Mouse (Mus musculus) kidney, embryonic 15.5 days (tissue): ENCODE data around the gene Notum. TPM values are rescaled to one million over a fixed set of nuclear protein-coding genes. Genes with fewer than 3 reads are reported as not detected.

Experiments
- ATAC-seq: fragments of 200-750 bp; cut with Nextera tagmentation; replicated peaks from 2 replicates; pipeline ENCODE4 v1.8.0; 2017; ENCODE audit warnings: moderate TSS enrichment; ENCODE audit not compliant: low FRiP score
- H3K27ac ChIP-seq: fragments of 300-500 bp; sonication (generic); 2 replicates; pipeline ENCODE4 v1.5.1; 2015; ENCODE audit warnings: mild to moderate bottlenecking, inconsistent platforms
- H3K27me3 ChIP-seq: fragments of 300-500 bp; sonication (generic); 2 replicates; pipeline ENCODE4 v1.6.1; 2015; ENCODE audit warnings: inconsistent platforms
- H3K36me3 ChIP-seq: fragments of 300-500 bp; sonication (generic); 2 replicates; pipeline ENCODE4 v1.6.1; 2015; ENCODE audit warnings: inconsistent platforms
- H3K4me1 ChIP-seq: fragments of 300-500 bp; sonication (generic); 2 replicates; pipeline ENCODE4 v1.6.1; 2015; ENCODE audit warnings: inconsistent platforms
- H3K4me2 ChIP-seq: fragments of 300-500 bp; sonication (generic); 2 replicates; pipeline ENCODE4 v1.6.1; 2015; ENCODE audit warnings: moderate library complexity, mild to moderate bottlenecking, inconsistent platforms
- H3K4me3 ChIP-seq: fragments of 300-500 bp; sonication (generic); replicated peaks from 2 replicates; pipeline ENCODE4 v1.5.1; 2015; ENCODE audit warnings: mild to moderate bottlenecking, inconsistent platforms
- H3K9ac ChIP-seq: fragments of 300-500 bp; sonication (generic); 2 replicates; pipeline ENCODE4 v1.6.1; 2015; ENCODE audit warnings: mild to moderate bottlenecking, inconsistent platforms
- H3K9me3 ChIP-seq: fragments of 300-500 bp; sonication (generic); replicated peaks from 2 replicates; pipeline ENCODE4 v1.6.1; 2016; ENCODE audit warnings: inconsistent platforms
- WGBS: fragments of 180-500 bp; shearing (Covaris S2); methylation state at CpG from one replicate; pipeline ENCODE4 v1.1.7; 2015; ENCODE audit warnings: mixed read lengths; 5-methylcytosine and 5-hydroxymethylcytosine counted together
- polyA plus RNA-seq: library from polyadenylated mRNA; unstranded; fragments of >200 nt; fragmentation: Nextera tagmentation; extraction: Ambion mirVana; gene quantifications from 2 replicates; pipeline ENCODE4 v1.2.1, GENCODE M21; 2015

The Notum gene
- polyA plus RNA-seq, 1 experiment from 2014 or later = 7.7 TPM

DNA sequence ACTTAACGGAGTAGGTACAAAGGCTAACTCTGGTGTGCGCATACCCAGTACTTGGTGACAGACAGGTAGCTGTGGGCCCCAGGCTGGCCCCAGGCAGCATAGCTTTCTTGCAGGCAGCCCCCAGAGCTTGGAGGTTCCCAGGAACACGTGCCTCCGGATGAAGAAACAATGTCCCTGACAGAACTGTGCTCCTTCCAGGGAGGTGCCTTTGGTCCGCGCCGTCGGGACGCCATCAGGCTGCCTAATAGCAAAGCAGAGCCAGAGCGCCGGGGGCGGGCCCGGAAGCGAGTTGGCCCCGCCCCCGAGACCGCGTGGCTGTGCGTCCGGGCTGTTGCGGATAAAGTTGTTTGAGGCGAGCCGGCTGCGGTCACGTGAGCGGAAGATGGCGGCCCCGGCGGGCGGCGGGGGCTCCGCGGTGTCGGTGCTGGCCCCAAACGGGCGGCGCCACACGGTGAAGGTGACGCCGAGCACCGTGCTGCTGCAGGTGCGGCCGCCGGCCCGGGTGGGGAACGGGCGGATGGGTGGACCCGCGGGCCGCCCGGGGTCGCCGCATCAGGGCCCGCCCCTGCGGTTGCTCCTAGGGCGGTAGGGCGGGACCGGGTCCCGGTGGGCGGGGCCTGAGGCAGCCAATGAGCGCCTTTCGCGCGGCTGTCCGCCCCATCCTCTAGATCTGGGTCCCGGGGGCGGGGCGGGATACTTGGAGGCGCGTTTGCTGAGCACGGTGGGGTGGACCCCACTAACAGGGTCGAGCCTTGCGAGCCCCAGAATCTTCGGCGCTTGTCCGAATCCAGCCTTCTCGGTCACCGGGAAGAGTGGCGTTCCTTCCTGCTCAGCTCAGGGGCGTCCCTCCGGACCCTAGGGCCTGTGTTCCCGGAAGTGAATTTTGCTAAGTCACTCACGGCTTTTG is 12.0 kb upstream of the Notum start, which contains the start of gene Aspscr1:
TSS of gene Aspscr1 (plus strand) at position 287 of the 907 bp plus-strand sequence.
- peak within 1 kb of the TSS; percentile 70 for H3K9ac ChIP-seq
- H3K4me2 ChIP-seq = peak within 1 kb of the TSS; percentile 83
- H3K27ac ChIP-seq = peak within 1 kb of the TSS; percentile 93
- ATAC-seq = peak; percentile 98
- H3K36me3 ChIP-seq = peaks cover 23% of the 10 kb centered on the region
- peaks cover 20% of the 10 kb centered on the region for H3K4me1 ChIP-seq
- H3K9me3 ChIP-seq = no peaks in the 10 kb centered on the region
- peak within 1 kb of the TSS; percentile 93 for H3K4me3 ChIP-seq
- WGBS = under 1% methylated on average over 79 of the region's 83 CpGs
- no peaks in the 10 kb centered on the region for H3K27me3 ChIP-seq

GRCm38 (mm10) chr11:120666617-120667016 is 5.6 kb upstream of the Notum start:
- ATAC-seq = no peak
- peaks cover 25% of the 10 kb centered on the region for H3K27me3 ChIP-seq
- WGBS = 8% methylated on average over 3 of the region's 3 CpGs
- H3K27ac ChIP-seq = no peak overlapping the region
- H3K9ac ChIP-seq = no peak overlapping the region
- peaks cover 4% of the 10 kb centered on the region; the same call in 1 of the 2 replicates for H3K4me1 ChIP-seq
- H3K36me3 ChIP-seq = no peaks in the 10 kb centered on the region
- no peak overlapping the region for H3K4me2 ChIP-seq
- H3K4me3 ChIP-seq = no peak overlapping the region
- H3K9me3 ChIP-seq = no peaks in the 10 kb centered on the region

DNA sequence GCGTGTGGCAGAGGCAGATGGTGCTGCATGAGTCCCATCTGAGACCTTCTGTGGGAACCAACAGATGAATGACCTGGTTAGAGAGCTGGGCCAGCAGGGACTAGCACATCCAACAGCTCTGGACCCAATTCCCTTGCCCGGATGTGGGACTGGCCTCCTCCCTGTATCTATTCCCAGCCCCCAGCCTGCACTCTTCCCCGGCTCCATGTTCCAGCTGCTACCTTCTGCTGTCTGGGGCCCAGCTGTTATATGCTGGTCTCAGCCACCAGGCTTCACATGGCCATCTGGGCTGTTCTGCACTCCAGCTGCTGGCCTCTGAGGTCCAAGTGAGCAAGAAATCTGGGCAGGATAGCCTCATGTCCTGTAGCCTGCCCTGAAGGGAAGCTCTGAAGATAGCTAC is 4.4 kb upstream of the Notum start:
- H3K4me3 ChIP-seq = no peak overlapping the region
- H3K27me3 ChIP-seq = peaks cover 37% of the 10 kb centered on the region
- no peak overlapping the region for H3K4me2 ChIP-seq
- H3K36me3 ChIP-seq = no peaks in the 10 kb centered on the region
- H3K9me3 ChIP-seq = no peaks in the 10 kb centered on the region
- H3K9ac ChIP-seq = no peak overlapping the region
- peaks cover 16% of the 10 kb centered on the region for H3K4me1 ChIP-seq
- H3K27ac ChIP-seq = no peak overlapping the region
- ATAC-seq = no peak
- 59% methylated on average over 3 of the region's 3 CpGs for WGBS

- no peak overlapping the region for H3K4me3 ChIP-seq
- H3K4me2 ChIP-seq = no peak overlapping the region
- no peak overlapping the region for H3K9ac ChIP-seq
- H3K9me3 ChIP-seq = no peaks in the 10 kb centered on the region
- peaks cover 54% of the 10 kb centered on the region for H3K27me3 ChIP-seq
- 94% methylated on average over 5 of the region's 5 CpGs for WGBS
- H3K27ac ChIP-seq = no peak overlapping the region
- no peak for ATAC-seq
- H3K36me3 ChIP-seq = no peaks in the 10 kb centered on the region
- peaks cover 32% of the 10 kb centered on the region for H3K4me1 ChIP-seq
These were observed 2.7 kb upstream of the Notum start for GRCm38 (mm10) chr11:120663714-120664113.

- no peaks in the 10 kb centered on the region for H3K9me3 ChIP-seq
- peaks cover 32% of the 10 kb centered on the region for H3K4me1 ChIP-seq
- ATAC-seq = no peak
- H3K4me2 ChIP-seq = no peak overlapping the region
- no peaks in the 10 kb centered on the region for H3K36me3 ChIP-seq
- H3K4me3 ChIP-seq = no peak overlapping the region
- H3K9ac ChIP-seq = no peak overlapping the region
- no peak overlapping the region for H3K27ac ChIP-seq
- peaks cover 63% of the 10 kb centered on the region for H3K27me3 ChIP-seq
- WGBS = 77% methylated on average over 6 of the region's 6 CpGs
These were observed 1.8 kb upstream of the Notum start for GRCm38 (mm10) chr11:120662759-120663158.

DNA sequence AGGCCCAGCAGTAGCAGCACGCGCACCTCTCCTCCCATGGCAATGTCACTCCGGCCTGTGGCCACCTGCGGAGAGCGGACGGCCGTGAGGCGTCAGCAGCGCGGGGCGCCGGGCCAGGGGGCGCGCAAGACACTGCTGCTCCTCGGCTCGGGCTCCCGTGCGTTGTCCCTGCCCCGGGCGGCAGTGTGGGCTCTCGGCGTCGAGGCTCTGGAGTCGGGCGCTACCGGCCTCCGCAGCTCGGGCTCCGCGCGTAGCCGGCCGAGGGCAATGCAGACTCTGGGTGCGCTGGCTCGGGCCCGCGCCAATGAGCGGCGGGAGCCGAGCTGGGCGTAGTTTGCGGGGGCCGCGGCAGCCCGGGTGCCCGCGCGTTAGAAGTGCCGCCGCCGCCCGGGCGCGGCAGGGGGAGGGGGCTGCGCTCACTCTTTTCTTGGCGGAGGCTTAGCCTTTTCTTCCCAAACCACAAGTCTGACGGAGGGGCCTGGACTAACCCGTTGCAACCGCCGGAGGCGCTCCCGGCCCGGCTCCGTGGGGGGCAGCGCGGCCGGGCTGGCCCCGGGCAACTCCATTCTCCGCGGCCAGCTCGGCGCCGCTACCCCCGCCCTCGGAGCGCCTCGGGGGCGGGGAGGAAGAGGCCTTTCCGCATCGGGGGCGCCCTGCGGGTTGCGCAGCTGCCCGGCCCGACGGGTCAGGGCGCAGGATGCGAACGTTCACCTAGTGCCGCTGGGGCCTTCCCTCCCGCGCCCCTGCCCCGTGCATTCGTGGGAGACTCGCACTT is 487 bp downstream of the Notum start:
- Histone ChIP-seq H3K4me3 (peak overlapping the region; percentile 51), H3K27ac (peak overlapping the region; percentile 18; the same call in 1 of the 2 replicates), H3K27me3 (peaks cover 79% of the 10 kb centered on the region), H3K9ac (peak overlapping the region; percentile 36), H3K4me2 (peak overlapping the region; percentile 83), H3K9me3 (no peaks in the 10 kb centered on the region), H3K36me3 (no peaks in the 10 kb centered on the region), H3K4me1 (peaks cover 28% of the 10 kb centered on the region)
- WGBS = under 1% methylated on average over 85 of the region's 95 CpGs
- peak; percentile 73 for ATAC-seq

DNA sequence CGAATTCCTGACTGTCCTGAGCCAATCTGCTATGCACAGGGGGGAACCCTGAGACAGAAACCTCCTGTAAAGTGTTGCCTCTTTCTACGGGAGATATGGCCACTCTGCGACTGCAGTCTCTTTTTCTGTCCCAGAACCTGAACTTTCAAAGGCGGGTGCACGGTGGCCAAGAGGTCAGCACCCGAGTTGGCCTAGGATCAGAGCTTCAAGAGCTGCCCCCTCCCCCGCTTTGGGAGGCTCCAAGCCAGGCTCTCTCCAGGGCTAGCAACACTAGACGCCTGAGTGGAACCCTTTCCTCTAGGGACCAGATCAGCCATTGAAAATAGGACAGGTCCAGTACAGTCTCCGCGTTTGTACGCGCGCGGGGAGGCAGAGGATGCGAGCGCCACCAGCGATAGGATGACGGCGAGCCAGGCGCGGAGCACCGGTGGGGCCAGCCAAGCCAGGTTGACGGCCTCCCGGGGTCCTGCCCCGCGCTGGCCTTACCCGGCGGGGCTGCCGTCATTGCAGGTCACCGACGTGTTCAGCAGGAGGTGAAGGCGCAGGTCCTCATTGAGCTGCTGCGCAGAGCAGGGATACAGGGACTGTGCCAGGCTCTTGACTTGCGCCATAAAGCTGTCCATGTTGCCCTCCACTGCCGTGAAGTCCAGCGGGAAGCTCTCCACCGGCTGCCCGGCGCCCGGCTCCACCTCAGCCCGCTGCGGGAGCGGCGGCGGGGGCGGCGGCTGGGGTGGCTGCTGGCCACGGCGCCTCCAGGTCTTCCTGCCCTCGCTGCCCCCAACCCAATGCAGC is 1.3 kb downstream of the Notum start:
- peak overlapping the region; percentile 36 for H3K9ac ChIP-seq

GRCm38 (mm10) chr11:120658876-120659410 is 2.0 kb downstream of the Notum start:
- 3% methylated on average over 24 of the region's 24 CpGs for WGBS
- H3K9me3 ChIP-seq = no peaks in the 10 kb centered on the region
- ATAC-seq = no peak
- peaks cover 28% of the 10 kb centered on the region for H3K4me1 ChIP-seq
- peak overlapping the region; percentile 83 for H3K4me2 ChIP-seq
- no peak overlapping the region for H3K27ac ChIP-seq
- peaks cover 81% of the 10 kb centered on the region for H3K27me3 ChIP-seq
- H3K9ac ChIP-seq = no peak overlapping the region
- peak overlapping the region; percentile 51 for H3K4me3 ChIP-seq
- no peaks in the 10 kb centered on the region for H3K36me3 ChIP-seq

More for the DNA sequence above, 1.3 kb downstream of the Notum start:
- 2% methylated on average over 46 of the region's 50 CpGs for WGBS
- 0 out of 2 replicates have a peak, but pooled peaks have one; percentile 1 for ATAC-seq
- Histone ChIP-seq H3K4me3 (peak overlapping the region; percentile 51), H3K4me2 (peak overlapping the region; percentile 83), H3K9me3 (no peaks in the 10 kb centered on the region), H3K27ac (0 out of 2 replicates have a peak overlapping the region, but pooled peaks have one; percentile 18), H3K27me3 (peaks cover 79% of the 10 kb centered on the region), H3K36me3 (no peaks in the 10 kb centered on the region), H3K4me1 (peaks cover 28% of the 10 kb centered on the region)

GRCm38 (mm10) chr11:120657301-120657700 is 3.7 kb downstream of the Notum start:
- Histone ChIP-seq H3K27me3 (peaks cover 65% of the 10 kb centered on the region), H3K4me3 (no peak overlapping the region), H3K9ac (no peak overlapping the region), H3K4me2 (no peak overlapping the region), H3K27ac (no peak overlapping the region), H3K9me3 (no peaks in the 10 kb centered on the region), H3K36me3 (no peaks in the 10 kb centered on the region), H3K4me1 (peaks cover 28% of the 10 kb centered on the region)
- no peak for ATAC-seq
- 92% methylated on average over 4 of the region's 4 CpGs for WGBS

- no peak for ATAC-seq
- Histone ChIP-seq H3K27ac (no peak overlapping the region), H3K4me3 (no peak overlapping the region), H3K36me3 (no peaks in the 10 kb centered on the region), H3K4me1 (peaks cover 10% of the 10 kb centered on the region), H3K27me3 (peaks cover 40% of the 10 kb centered on the region), H3K9ac (no peak overlapping the region), H3K9me3 (no peaks in the 10 kb centered on the region), H3K4me2 (no peak overlapping the region)
- 77% methylated on average over 3 of the region's 3 CpGs for WGBS
These were observed 6.2 kb downstream of the Notum start for GRCm38 (mm10) chr11:120654741-120655140.

DNA sequence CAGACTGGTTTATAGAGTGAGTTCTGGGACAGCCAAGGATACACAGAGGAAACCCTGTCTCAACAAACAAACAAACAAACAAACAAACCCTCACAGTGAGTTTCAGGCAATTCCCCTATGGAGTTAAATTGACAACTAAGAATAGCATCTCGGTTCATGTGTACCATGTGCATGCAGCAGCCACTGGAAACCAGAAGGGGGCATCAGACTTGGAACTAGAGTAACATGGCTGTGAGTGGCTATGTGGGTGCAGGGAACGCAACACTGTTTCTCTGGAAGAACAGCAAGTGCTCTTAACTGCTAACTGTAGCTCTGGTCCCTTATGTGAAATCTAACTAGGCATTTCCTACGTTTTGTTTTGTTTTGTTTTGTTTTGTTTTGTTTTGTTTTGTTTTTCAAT is 9.1 kb downstream of the Notum start:
- H3K4me1 ChIP-seq = peaks cover 10% of the 10 kb centered on the region

More for the DNA sequence above, 9.1 kb downstream of the Notum start:
- Histone ChIP-seq H3K9ac (no peak overlapping the region), H3K27ac (no peak overlapping the region), H3K36me3 (no peaks in the 10 kb centered on the region), H3K27me3 (peaks cover 24% of the 10 kb centered on the region; the same call in 1 of the 2 replicates), H3K9me3 (no peaks in the 10 kb centered on the region), H3K4me2 (no peak overlapping the region), H3K4me3 (no peak overlapping the region)
- ATAC-seq = no peak
- 75% methylated on average over 3 of the region's 3 CpGs for WGBS
